Mouse (Mus musculus): ENCODE results near the gene Gnai2.

- TF ChIP-seq POLR2A (IDR thresholded peaks at IDR 0.05; ENCODE audit: low read depth, low read length) (no peak), CTCF (IDR thresholded peaks at IDR 0.05; ENCODE audit: extremely low read depth, insufficient read depth, insufficient read length, insufficient replicate concordance) (no peak)
Measured at GRCm38 (mm10) chr9:107599842-107600241, 35.3 kb downstream of the Gnai2 start.
